Mouse (Mus musculus): ENCODE measurements around the gene Ptpn9.

GRCm38 (mm10) chr9:57017631-57018030, 22.9 kb downstream of the Ptpn9 start:
- TF ChIP-seq CTCF (conservative IDR thresholded peaks at IDR 0.05; ENCODE audit: insufficient read depth, insufficient read length, low read depth, low read length) (no peak), POLR2A (IDR thresholded peaks at IDR 0.05; ENCODE audit: low read depth, low read length) (no peak)

Measured in kidney, adult 2 months (tissue).